Mouse (Mus musculus) limb, embryonic 11.5 days (tissue): ENCODE data around the gene Glcci1. TPM values are rescaled to one million over a fixed set of nuclear protein-coding genes. Genes with fewer than 3 reads are reported as not detected.
A peak's percentile ranks its signal among the peaks of the same experiment; 100 is the strongest.

ENCODE experiments used
- ATAC-seq: fragments of 200-750 bp; cut with Nextera tagmentation; 2 replicates; pipeline ENCODE4 v1.8.0; 2017; ENCODE audit warnings: low read depth; ENCODE audit not compliant: insufficient number of reproducible peaks, low FRiP score, low TSS enrichment
- DNase-seq: peaks from one replicate; pipeline ENCODE4 v3.0.0-alpha.2; 2015; ENCODE audit warnings: low spot score
- H3K27ac ChIP-seq: fragments of 300-500 bp; sonication (generic); replicated peaks from 2 replicates; pipeline ENCODE4 v1.5.1; 2014; ENCODE audit warnings: low read depth, mild to moderate bottlenecking, low read length
- H3K27me3 ChIP-seq: fragments of 300-500 bp; sonication (generic); 2 replicates; pipeline ENCODE4 v1.6.1; 2014; ENCODE audit warnings: mild to moderate bottlenecking, low read length, mixed read lengths; ENCODE audit not compliant: control insufficient read depth, insufficient read depth
- H3K36me3 ChIP-seq: fragments of 300-500 bp; sonication (generic); 2 replicates; pipeline ENCODE4 v1.6.1; 2014; ENCODE audit warnings: mild to moderate bottlenecking, low read length, moderate library complexity, mixed read lengths; ENCODE audit not compliant: control insufficient read depth, insufficient read depth
- H3K4me1 ChIP-seq: fragments of 300-500 bp; sonication (generic); 2 replicates; pipeline ENCODE4 v1.6.1; 2014; ENCODE audit warnings: low read length, mixed read lengths; ENCODE audit not compliant: control insufficient read depth, insufficient read depth
- H3K4me2 ChIP-seq: fragments of 300-500 bp; sonication (generic); 2 replicates; pipeline ENCODE4 v1.6.1; 2014; ENCODE audit warnings: low read depth, mild to moderate bottlenecking, moderate library complexity; ENCODE audit not compliant: severe bottlenecking
- H3K4me3 ChIP-seq: fragments of 300-500 bp; sonication (generic); 2 replicates; pipeline ENCODE4 v1.5.1; 2014; ENCODE audit warnings: low read depth, low read length
- H3K9ac ChIP-seq: fragments of 300-500 bp; sonication (generic); 2 replicates; pipeline ENCODE4 v1.6.1; 2014; ENCODE audit warnings: mild to moderate bottlenecking, low read length
- H3K9me3 ChIP-seq: fragments of 300-500 bp; sonication (generic); 2 replicates; pipeline ENCODE4 v1.6.1; 2016; ENCODE audit warnings: low read length; ENCODE audit not compliant: control insufficient read depth
- WGBS: fragments of 180-500 bp; shearing (Covaris S2); extraction: QIAGEN DNeasy Blood & Tissue Kit; methylation state at CpG from one replicate; pipeline ENCODE4 v1.1.7; 2014; 5-methylcytosine and 5-hydroxymethylcytosine counted together
- polyA plus RNA-seq: library from polyadenylated mRNA; unstranded; fragments of >200 nt; fragmentation: Nextera tagmentation; extraction: Ambion mirVana; gene quantifications from 2 replicates; pipeline ENCODE4 v1.2.1, GENCODE M21; 2014

Glcci1 gene
- polyA plus RNA-seq, 1 experiment from 2014 or later: 24.4 TPM

GRCm38 (mm10) chr6:8474316-8474715 lies 35.1 kb upstream of the Glcci1 start:
- no peaks in the 10 kb centered on the region for H3K4me1 ChIP-seq
- no peak overlapping the region for H3K9ac ChIP-seq
- 81% methylated on average over 3 of the region's 3 CpGs for WGBS
- H3K27me3 ChIP-seq: no peaks in the 10 kb centered on the region
- ATAC-seq: no peak
- H3K4me2 ChIP-seq: no peak overlapping the region
- no peaks in the 10 kb centered on the region for H3K36me3 ChIP-seq
- no peak overlapping the region for H3K27ac ChIP-seq
- no peaks in the 10 kb centered on the region for H3K9me3 ChIP-seq
- DNase-seq: no peak
- H3K4me3 ChIP-seq: no peak overlapping the region

GRCm38 (mm10) chr6:8474820-8475219 lies 34.6 kb upstream of the Glcci1 start:
- H3K27me3 ChIP-seq: no peaks in the 10 kb centered on the region
- H3K4me2 ChIP-seq: no peak overlapping the region
- no peak overlapping the region for H3K27ac ChIP-seq
- no peak overlapping the region for H3K9ac ChIP-seq
- no peaks in the 10 kb centered on the region for H3K9me3 ChIP-seq
- H3K36me3 ChIP-seq: no peaks in the 10 kb centered on the region
- WGBS: 91% methylated on average over 4 of the region's 4 CpGs
- DNase-seq (no peak), ATAC-seq (no peak)
- no peaks in the 10 kb centered on the region for H3K4me1 ChIP-seq
- H3K4me3 ChIP-seq: no peak overlapping the region

- H3K27ac ChIP-seq: no peak overlapping the region
- H3K4me2 ChIP-seq: no peak overlapping the region
- 32% methylated on average over 1 of the region's 1 CpGs for WGBS
- H3K4me3 ChIP-seq: no peak overlapping the region
- no peaks in the 10 kb centered on the region for H3K4me1 ChIP-seq
- H3K9ac ChIP-seq: no peak overlapping the region
- peak; percentile 31; the same call in 1 of the 2 replicates for ATAC-seq
- H3K27me3 ChIP-seq: no peaks in the 10 kb centered on the region
- H3K9me3 ChIP-seq: no peaks in the 10 kb centered on the region
- no peak for DNase-seq
- H3K36me3 ChIP-seq: no peaks in the 10 kb centered on the region
Measured at GRCm38 (mm10) chr6:8479176-8479575, 30.2 kb upstream of the Glcci1 start.

GRCm38 (mm10) chr6:8484437-8485275 lies 24.7 kb upstream of the Glcci1 start:
- H3K9me3 ChIP-seq: no peaks in the 10 kb centered on the region
- no peak for DNase-seq
- no peaks in the 10 kb centered on the region; the same call in 1 of the 2 replicates for H3K4me1 ChIP-seq
- no peak for ATAC-seq
- no peak overlapping the region for H3K27ac ChIP-seq
- H3K27me3 ChIP-seq: no peaks in the 10 kb centered on the region
- whole genome bisulfite sequencing: 88% methylated on average over 17 of the region's 17 CpGs
- no peak overlapping the region for H3K9ac ChIP-seq
- H3K4me3 ChIP-seq: no peak overlapping the region
- H3K4me2 ChIP-seq: no peak overlapping the region
- no peaks in the 10 kb centered on the region for H3K36me3 ChIP-seq

GRCm38 (mm10) chr6:8485414-8486175 lies 23.8 kb upstream of the Glcci1 start:
- Histone ChIP-seq H3K9me3 (no peaks in the 10 kb centered on the region), H3K27me3 (no peaks in the 10 kb centered on the region), H3K4me3 (no peak overlapping the region), H3K4me2 (no peak overlapping the region), H3K36me3 (no peaks in the 10 kb centered on the region), H3K27ac (no peak overlapping the region), H3K4me1 (no peaks in the 10 kb centered on the region; the same call in 1 of the 2 replicates), H3K9ac (no peak overlapping the region)
- WGBS: 88% methylated on average over 16 of the region's 16 CpGs
- DNase-seq (no peak), ATAC-seq (no peak)

GRCm38 (mm10) chr6:8486391-8487043 lies 22.9 kb upstream of the Glcci1 start:
- WGBS: 83% methylated on average over 17 of the region's 17 CpGs
- no peaks in the 10 kb centered on the region for H3K36me3 ChIP-seq
- H3K9me3 ChIP-seq: no peaks in the 10 kb centered on the region

GRCm38 (mm10) chr6:8487044-8487853 lies 22.2 kb upstream of the Glcci1 start:
- Histone ChIP-seq H3K9ac (no peak overlapping the region), H3K36me3 (no peaks in the 10 kb centered on the region), H3K27me3 (no peaks in the 10 kb centered on the region), H3K4me3 (no peak overlapping the region), H3K9me3 (no peaks in the 10 kb centered on the region), H3K4me2 (no peak overlapping the region), H3K27ac (no peak overlapping the region), H3K4me1 (no peaks in the 10 kb centered on the region; the same call in 1 of the 2 replicates)
- ATAC-seq (no peak), DNase-seq (no peak)
- 64% methylated on average over 20 of the region's 20 CpGs for WGBS

More at GRCm38 (mm10) chr6:8486391-8487043, 22.9 kb upstream of the Glcci1 start:
- no peak overlapping the region for H3K27ac ChIP-seq
- no peak for DNase-seq
- no peak overlapping the region for H3K9ac ChIP-seq
- H3K4me1 ChIP-seq: no peaks in the 10 kb centered on the region; the same call in 1 of the 2 replicates
- H3K4me2 ChIP-seq: no peak overlapping the region
- no peak overlapping the region for H3K4me3 ChIP-seq
- no peak for ATAC-seq
- no peaks in the 10 kb centered on the region for H3K27me3 ChIP-seq
